Mouse (Mus musculus) brain, adult 2 months (tissue): ENCODE results near the gene Sdccag8.

Source experiments
- DNase-seq: peaks from one replicate; pipeline ENCODE4 v3.0.0; 2011; ENCODE audit warnings: low read depth, low spot score

Gene Sdccag8

DNA sequence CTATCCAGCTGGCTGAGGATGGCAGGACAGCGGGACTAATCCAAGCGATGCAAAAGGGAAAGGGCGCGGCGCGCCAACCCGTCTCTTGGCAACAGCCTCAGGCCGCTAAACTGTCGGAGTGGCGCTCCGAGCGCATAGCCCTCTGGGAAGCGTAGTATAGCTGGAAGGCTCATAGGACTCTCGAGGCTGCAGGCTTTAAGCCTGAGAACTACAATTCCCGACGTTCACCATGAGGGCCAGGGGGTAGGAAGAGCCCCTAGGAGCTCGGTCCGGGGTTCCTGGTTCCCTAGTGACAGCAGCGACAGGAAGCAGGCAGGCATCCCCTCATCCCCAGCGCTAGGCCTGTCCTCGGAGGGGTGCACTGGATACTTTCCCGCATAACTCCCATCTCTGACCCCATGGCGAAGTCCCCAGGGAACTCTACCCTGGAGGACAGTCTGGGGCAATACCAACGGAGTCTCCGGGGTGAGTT lies at the start of gene Sdccag8:
Gene Sdccag8, plus strand, starts transcription at position 70 of the 472 bp plus-strand sequence.
- peak; percentile 99 for DNase-seq

DNA sequence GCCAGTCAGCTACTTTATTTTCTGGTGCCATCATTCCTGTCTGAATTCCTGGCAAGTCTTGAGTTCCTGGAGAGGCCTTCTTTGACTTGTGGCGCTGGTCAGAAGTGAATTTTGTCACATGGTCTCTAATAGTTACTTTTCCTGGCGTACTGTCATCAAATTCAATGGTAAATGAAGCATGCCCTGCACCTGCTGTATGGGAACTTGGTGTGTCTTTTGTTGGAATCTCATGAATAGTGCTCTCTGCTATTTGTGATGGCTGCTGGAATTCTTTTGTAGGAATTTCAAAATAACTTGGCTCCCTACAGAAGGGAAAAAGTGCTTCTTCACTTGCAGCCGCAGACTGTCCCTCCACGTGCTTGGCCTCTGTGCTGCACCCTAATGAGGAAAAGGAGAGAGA lies 39.9 kb upstream of the Sdccag8 start:
- no peak for DNase-seq

- no peak for DNase-seq
Observed at GRCm38 (mm10) chr1:176789326-176789725, 25.1 kb upstream of the Sdccag8 start.

- no peak for DNase-seq
Observed at GRCm38 (mm10) chr1:176792175-176792574, 22.3 kb upstream of the Sdccag8 start.

DNA sequence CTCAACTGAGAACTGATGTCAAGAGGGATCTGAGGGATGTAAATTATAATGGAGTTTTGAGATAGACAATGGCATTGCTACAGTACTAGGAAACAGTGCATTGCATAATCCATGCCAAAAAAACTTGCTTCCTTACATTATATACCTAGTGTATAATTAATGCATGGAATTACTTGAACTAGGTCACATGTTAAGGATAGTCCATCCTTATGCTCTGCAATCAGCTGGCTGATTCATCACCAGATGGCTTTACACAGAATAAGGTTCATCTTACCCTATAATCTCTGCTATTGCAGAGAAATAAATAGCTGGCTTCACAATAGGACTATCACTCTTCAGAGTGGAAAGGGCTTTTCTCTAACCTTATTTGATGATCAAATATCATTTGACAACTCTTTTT lies 15.8 kb upstream of the Sdccag8 start:
- DNase-seq = peak; percentile 78

- peak; percentile 93 for DNase-seq
Observed at GRCm38 (mm10) chr1:176800728-176801365, 13.6 kb upstream of the Sdccag8 start.

DNA sequence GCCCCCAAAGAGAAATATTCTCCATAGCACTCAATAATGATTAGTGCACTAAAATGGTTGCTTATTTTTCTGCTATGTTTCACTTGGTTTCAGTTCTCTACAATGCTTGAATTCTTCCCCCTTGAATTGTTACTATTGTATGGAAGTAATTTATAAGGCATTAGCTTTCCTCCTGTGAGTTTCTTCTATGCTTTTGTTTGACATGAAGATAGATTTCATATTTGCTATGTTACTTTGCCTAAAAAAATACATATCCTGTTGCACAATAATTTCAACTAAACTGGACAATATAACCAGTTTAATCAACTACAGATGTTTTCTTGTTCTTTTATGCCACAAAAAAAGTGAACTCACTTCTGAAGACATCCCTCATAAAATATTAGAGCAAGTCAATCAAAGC lies 4.3 kb upstream of the Sdccag8 start:
- no peak for DNase-seq

- no peak for DNase-seq
Observed at GRCm38 (mm10) chr1:176811892-176812291, 2.6 kb upstream of the Sdccag8 start.

DNA sequence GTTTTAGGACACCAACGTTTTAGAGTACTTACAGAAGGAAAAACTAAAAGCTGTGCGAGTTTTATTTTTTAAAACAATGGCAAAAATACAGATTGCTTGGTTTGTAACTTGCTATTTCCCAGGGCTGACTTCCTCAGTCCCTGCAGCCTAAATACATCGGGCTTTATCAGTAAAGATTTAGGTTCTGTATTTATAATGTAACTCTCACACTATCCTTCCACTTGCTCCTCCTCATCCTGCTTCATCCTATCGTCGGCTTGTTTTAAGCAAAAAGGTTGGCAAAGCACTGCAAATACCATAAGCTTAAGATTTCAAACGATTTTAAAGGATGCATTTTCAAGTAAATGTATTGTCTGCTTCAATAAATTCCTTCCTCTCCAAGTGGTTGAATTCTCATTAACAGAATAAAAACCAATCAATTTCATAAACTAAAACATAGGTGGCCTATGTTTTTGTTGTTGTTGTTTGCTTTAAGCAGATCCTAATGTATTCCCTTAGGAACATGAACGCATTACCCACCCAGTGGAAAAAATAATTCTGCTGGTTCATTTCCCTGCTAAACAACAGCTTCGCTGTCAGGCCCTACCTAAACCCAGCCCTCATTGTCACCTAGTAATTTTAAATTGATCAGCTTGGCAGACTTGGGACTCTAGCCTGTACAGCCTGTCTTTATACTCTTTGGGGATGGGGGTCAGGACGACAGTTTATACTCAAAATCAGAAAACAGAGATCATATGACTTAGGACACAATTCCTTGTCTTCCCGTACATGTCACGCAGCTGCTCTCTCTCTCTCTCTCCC lies 1.8 kb upstream of the Sdccag8 start:
- peak; percentile 22 for DNase-seq

DNA sequence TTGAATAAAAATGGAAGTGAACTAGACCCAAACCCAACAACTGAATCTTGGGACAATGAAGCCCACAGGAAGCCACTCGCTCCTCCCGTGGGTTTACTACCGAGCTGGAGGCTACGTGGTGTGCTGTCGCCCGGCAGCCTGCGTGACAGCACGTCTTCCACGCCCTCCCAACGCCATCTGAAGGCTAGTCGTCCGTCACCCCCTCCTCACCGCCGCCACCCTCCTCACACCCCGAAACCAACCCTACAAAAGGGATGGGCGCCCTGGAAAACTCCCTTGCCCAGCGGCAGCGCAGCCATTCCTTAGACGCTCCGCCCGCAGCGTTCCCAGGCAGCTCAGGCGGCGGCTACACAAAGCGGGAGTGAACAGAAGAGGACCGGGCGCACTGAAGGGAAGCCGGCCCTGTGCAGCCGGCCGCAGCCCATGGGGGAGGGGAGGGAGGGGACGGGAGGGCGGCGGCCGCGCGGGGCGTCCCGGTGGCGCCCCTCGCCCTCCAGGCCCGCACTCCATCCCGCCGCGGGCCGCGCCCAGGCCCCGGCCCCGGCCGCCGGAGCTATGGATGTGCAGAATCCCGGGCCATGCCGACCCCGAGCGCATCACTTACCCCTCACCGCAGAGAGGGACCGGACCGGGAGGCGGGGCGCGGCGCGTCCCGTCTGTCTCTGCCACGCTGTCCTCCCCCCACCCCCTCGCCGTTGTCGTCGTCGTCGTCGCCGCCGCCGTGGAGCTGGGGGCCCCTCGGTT lies 996 bp upstream of the Sdccag8 start:
- peak; percentile 87 for DNase-seq

GRCm38 (mm10) chr1:176814036-176814420 lies 432 bp upstream of the Sdccag8 start, which contains the start of gene Cep170:
TSS of gene Cep170 (minus strand) at chr1:176814067.
- DNase-seq = peak; percentile 96

- no peak for DNase-seq
Observed at GRCm38 (mm10) chr1:176816728-176817127, 2.3 kb downstream of the Sdccag8 start.

DNA sequence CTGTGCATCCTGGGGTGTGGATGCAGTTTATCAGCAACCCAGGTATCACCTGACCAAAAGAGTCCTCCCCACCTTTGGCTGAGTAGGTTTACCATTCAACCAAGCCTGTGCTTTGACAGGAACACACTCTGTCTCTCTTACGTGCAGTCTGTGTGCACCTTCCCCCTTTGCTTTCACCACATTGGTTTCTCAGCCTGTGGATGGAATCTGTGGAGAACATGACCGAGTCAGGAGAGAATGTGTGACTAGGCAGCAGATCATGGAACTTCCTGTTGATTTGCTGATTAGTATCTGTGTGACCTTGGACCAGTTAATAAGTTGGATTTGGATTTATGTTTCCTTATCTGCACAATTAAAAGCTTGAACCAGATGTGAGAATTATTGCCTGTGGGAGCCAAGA lies 3.7 kb downstream of the Sdccag8 start:
- no peak for DNase-seq

DNA sequence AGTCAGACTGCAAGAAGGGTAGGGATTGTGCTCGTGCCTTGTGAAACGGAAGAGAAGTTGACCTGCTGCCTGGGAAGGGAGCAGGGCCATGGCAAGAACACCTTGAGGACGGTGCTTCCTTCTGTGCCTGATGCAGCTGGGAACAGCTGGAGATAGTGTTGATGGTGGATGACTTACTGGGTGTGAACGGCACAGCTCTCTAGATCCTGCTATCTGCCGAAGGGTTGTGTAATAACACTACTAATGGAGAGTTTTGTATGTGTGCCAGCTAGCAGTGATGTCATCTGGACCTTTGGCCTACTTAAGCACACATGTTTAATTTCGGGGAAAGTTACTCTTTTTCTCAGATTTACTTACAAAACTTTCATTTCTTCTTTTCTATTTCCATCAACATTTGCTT lies 4.3 kb downstream of the Sdccag8 start:
- peak; percentile 20 for DNase-seq

- DNase-seq = no peak
Observed at GRCm38 (mm10) chr1:176821929-176822328, 7.5 kb downstream of the Sdccag8 start.

DNA sequence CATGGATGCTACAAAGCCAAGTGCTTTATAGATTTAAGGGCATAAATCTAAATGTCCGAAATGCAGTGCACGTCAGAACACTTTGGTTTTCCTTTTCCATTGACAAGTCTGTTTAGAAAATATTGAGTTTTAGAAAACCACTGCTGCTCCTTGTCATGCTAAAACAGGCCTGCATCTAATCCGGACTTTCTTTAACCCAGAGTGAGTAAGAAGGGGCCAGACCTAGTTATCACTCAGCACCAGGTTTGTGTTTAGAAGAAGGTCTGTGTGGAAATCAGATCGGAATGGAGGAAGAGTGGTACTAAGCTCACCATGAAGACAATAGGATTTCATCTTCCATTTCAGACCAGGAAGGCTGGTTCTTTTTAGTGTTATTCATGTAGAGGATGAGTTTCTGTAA lies 8.5 kb downstream of the Sdccag8 start:
- no peak for DNase-seq

GRCm38 (mm10) chr1:176823889-176824288 lies 9.4 kb downstream of the Sdccag8 start:
- no peak for DNase-seq

- DNase-seq = no peak
Observed at GRCm38 (mm10) chr1:176824611-176825010, 10.2 kb downstream of the Sdccag8 start.

GRCm38 (mm10) chr1:176825084-176825483 lies 10.6 kb downstream of the Sdccag8 start:
- no peak for DNase-seq

GRCm38 (mm10) chr1:176826186-176826585 lies 11.7 kb downstream of the Sdccag8 start:
- DNase-seq = no peak

DNA sequence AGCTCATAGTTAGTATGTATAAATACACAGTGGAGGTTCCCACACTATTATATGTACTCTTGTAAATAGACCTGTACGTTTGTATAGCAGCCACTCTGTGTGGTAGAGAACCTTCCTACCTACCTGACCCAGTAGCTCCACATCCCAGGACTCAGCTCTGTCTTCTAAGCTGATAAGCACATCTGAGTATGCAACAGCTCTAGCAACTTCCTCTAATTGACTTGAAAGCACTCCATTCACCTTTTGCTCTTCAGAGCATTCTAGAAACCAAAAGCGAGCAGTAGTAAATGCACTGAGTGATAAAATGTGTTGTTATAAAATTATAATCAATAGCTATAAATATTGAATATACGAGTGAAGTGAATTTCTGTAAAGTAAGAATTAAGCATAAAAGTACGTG lies 12.5 kb downstream of the Sdccag8 start:
- DNase-seq = no peak

DNA sequence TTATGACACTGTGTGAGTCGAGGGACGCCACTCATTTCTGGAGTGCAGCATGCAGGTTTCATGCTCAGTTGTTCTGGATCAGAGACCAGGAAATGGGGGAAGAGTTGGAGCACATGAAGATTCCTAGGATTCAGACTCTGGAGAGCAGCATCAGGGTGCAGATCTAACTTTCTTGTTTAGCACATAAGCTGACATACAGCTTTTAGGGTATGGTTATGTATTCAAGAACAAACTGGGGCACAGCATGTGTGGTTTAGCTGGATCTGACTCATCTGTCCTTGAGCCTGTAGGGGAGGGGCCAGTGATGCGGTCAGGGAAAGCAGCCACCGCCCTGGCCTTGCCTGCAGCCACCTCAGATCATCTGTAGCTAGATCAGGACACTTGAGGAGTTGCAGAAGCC lies 12.9 kb downstream of the Sdccag8 start:
- DNase-seq = no peak
